ENCODE assay signal across 8 mouse cellular contexts in the genomic region with DNA sequence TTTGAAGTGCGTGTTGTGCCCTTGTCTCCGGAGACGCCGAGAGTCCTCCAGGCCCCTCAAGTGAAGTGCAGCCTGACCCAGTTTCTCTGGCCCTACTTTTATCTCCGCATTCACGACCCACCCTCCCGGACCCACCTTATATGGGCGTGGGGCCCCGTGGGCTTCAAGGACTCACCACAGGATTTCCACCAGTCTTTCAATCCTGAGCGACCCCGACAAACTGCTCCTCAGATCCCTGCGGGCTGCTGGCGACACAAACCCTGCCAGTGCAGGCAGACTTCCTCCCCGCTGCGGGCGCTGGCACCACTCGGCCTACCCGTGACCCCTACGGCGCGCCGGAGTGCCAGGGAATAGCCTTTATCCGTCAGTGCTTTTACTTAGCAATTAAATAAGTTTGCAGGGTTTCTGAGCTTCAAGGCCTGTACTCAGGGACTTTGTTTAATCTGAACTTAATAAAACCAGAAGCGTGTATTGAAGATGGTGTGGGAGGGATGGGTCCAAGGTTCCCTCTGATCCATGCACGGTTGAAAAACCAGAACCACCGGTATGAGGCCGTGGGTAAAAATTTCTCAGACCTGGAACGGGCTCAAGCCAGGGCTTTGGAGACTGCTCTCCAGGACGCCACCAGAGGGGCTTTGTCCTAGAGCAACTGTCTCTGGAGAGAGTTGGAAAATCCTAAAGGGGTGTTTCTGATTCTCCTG. TPM values are rescaled to one million over a fixed set of nuclear protein-coding genes. Genes with fewer than 3 reads are reported as not detected.
DNase-seq lines count a peak whose midpoint lies in the region; ATAC-seq and TF ChIP-seq lines count a peak whose summit lies in the region.

A gene (minus strand): TSS at position 568 of the 701 bp plus-strand sequence.

- peaks cover 27% of the 10 kb centered on the region for H3K27me3 ChIP-seq in C2C12 (ENCODE audit: control insufficient read depth, insufficient read depth, insufficient read length)
- H3K27me3 ChIP-seq in heart, embryonic 10.5 days (ENCODE audit: insufficient read depth, poor library complexity, severe bottlenecking): peaks cover 51% of the 10 kb centered on the region
- peaks cover 60% of the 10 kb centered on the region for H3K27me3 ChIP-seq in liver, embryonic 12.5 days (replicated peaks)
- H3K27me3 ChIP-seq in neural tube, embryonic 13.5 days: peaks cover 36% of the 10 kb centered on the region

- H3K9me3 ChIP-seq in heart, embryonic 10.5 days: no peaks in the 10 kb centered on the region
- H3K9me3 ChIP-seq in liver, embryonic 12.5 days (replicated peaks): no peaks in the 10 kb centered on the region
- H3K9me3 ChIP-seq in neural tube, embryonic 13.5 days: no peaks in the 10 kb centered on the region

- no peaks in the 10 kb centered on the region for H3K79me2 ChIP-seq in C2C12 (ENCODE audit: control insufficient read depth, insufficient read depth)

- WGBS in heart, embryonic 10.5 days: 4% methylated on average over 29 of the region's 29 CpGs
- 11% methylated on average over 29 of the region's 29 CpGs for WGBS in liver, embryonic 12.5 days (ENCODE audit: insufficient replicate concordance)
- 7% methylated on average over 29 of the region's 29 CpGs for WGBS in neural tube, embryonic 13.5 days

- no peak for ATAC-seq in common myeloid progenitor, adult 5-6 weeks (replicated peaks; ENCODE audit: low read depth, poor library complexity, severe bottlenecking)
- 0 out of 2 replicates have a peak, but pooled peaks have one; percentile 6 for ATAC-seq in liver, embryonic 12.5 days
- ATAC-seq in neural tube, embryonic 13.5 days (ENCODE audit: low read depth): peak; percentile 6; the same call in 1 of the 2 replicates

- peak within 1 kb of the TSS; percentile 93 for H3K4me2 ChIP-seq in liver, embryonic 12.5 days
- H3K4me2 ChIP-seq in neural tube, embryonic 13.5 days: peak within 1 kb of the TSS; percentile 75

- DNase-seq in MN1 (ENCODE audit: low spot score): peak; percentile 64
- peak; percentile 91 for DNase-seq in heart, embryonic 10.5 days (ENCODE audit: low spot score)
- peak; percentile 72 to 78 for DNase-seq in kidney, adult 8-10 months
- DNase-seq in yolk sac, embryonic 10.5 days (ENCODE audit: low spot score): no peak

- no peaks in the 10 kb centered on the region for H3K36me3 ChIP-seq in C2C12 (ENCODE audit: control insufficient read depth, insufficient read depth)
- H3K36me3 ChIP-seq in heart, embryonic 10.5 days: peaks cover 16% of the 10 kb centered on the region; the same call in 1 of the 2 replicates
- H3K36me3 ChIP-seq in liver, embryonic 12.5 days: peaks cover 16% of the 10 kb centered on the region; the same call in 1 of the 2 replicates
- peaks cover 13% of the 10 kb centered on the region for H3K36me3 ChIP-seq in neural tube, embryonic 13.5 days

- H3K9ac ChIP-seq in liver, embryonic 12.5 days: peak within 1 kb of the TSS; percentile 76
- peak within 1 kb of the TSS; percentile 80 for H3K9ac ChIP-seq in neural tube, embryonic 13.5 days

- H3K4me1 ChIP-seq in heart, embryonic 10.5 days: peaks cover 55% of the 10 kb centered on the region
- peaks cover 61% of the 10 kb centered on the region for H3K4me1 ChIP-seq in liver, embryonic 12.5 days
- peaks cover 61% of the 10 kb centered on the region for H3K4me1 ChIP-seq in neural tube, embryonic 13.5 days (replicated peaks)

- peak within 1 kb of the TSS; percentile 93 for H3K27ac ChIP-seq in heart, embryonic 10.5 days
- peak within 1 kb of the TSS; percentile 78 for H3K27ac ChIP-seq in liver, embryonic 12.5 days
- peak within 1 kb of the TSS; percentile 94 for H3K27ac ChIP-seq in neural tube, embryonic 13.5 days (replicated peaks)

- H3ac ChIP-seq in C2C12 (ENCODE audit: control insufficient read depth, insufficient read length, low read depth): peak within 1 kb of the TSS; percentile 75

- no peaks in the 10 kb centered on the region for H3K79me3 ChIP-seq in C2C12 (ENCODE audit: low read depth)

- TF ChIP-seq CTCF in C2C12 (IDR thresholded peaks at IDR 0.05; ENCODE audit: control insufficient read depth, insufficient read depth, insufficient read length): no peak

- peak within 1 kb of the TSS; percentile 32 for H3K4me3 ChIP-seq in C2C12 (ENCODE audit: insufficient read depth, poor library complexity, severe bottlenecking)
- H3K4me3 ChIP-seq in heart, embryonic 10.5 days: peak within 1 kb of the TSS; percentile 70
- peak within 1 kb of the TSS; percentile 73 for H3K4me3 ChIP-seq in liver, embryonic 12.5 days
- H3K4me3 ChIP-seq in neural tube, embryonic 13.5 days: peak within 1 kb of the TSS; percentile 74

TF ChIP-seq in C2C12, 6 proteins besides CTCF, POLR2A, EP300 and RAD21:
- TF ChIP-seq MAX (IDR thresholded peaks at IDR 0.05): no peak
- no peak for TF ChIP-seq CEBPB (IDR thresholded peaks at IDR 0.05; ENCODE audit: low read depth)
- no peak for TF ChIP-seq MYOG (IDR thresholded peaks at IDR 0.05; ENCODE audit: control insufficient read depth, extremely low read depth, insufficient read length)
- no peak for TF ChIP-seq FOSL1 (IDR thresholded peaks at IDR 0.05; ENCODE audit: insufficient read depth, low read length, poor library complexity, severe bottlenecking)
- no peak for TF ChIP-seq MYOD1 (IDR thresholded peaks at IDR 0.05; ENCODE audit: control insufficient read depth, insufficient read length, low read depth)
- no peak for TF ChIP-seq USF1 (IDR thresholded peaks at IDR 0.05; ENCODE audit: low read depth)

RNA-seq across cellular contexts. Expression of the gene that starts here (rescaled TPM):
- 12.7 TPM for polyA plus RNA-seq in C2C12 (2012; fragmentation: generic; extraction: Trizol)
- total RNA-seq in common myeloid progenitor, adult 5-6 weeks (2017): 17.4 and 21.2 TPM in 2 replicates
- 24.3 and 27.5 TPM in 2 replicates for polyA plus RNA-seq in heart, embryonic 10.5 days (2016; fragmentation: Nextera tagmentation; extraction: Ambion mirVana)
- polyA plus RNA-seq in liver, embryonic 12.5 days (2016; fragmentation: Nextera tagmentation; extraction: Ambion mirVana): 13.7 and 13.9 TPM in 2 replicates
- 23.7 and 25.0 TPM in 2 replicates for polyA plus RNA-seq in neural tube, embryonic 13.5 days (2015; fragmentation: Nextera tagmentation; extraction: Ambion mirVana)
